Mouse (Mus musculus): ENCODE measurements around the gene Gm4301.
"Not testable (repeated sequence)": the region's sequence is repeated elsewhere in the genome, so short reads cannot be mapped to it uniquely, and the experiment has no call there.

Gm4301 gene

GRCm38 (mm10) chr10:100335376-100335775, at the start of gene Gm4301:
Gm4301 (plus strand) TSS chr10:100335676.
- in situ Hi-C loops (cut with MboI, MseI) = not testable (repeated sequence)

GRCm38 (mm10) chr10:100296105-100296504, 39.4 kb upstream of the Gm4301 start:
- in situ Hi-C loops (cut with MboI, MseI) = no loop called here

GRCm38 (mm10) chr10:100300106-100300505, 35.4 kb upstream of the Gm4301 start:
- in situ Hi-C loops (cut with MboI, MseI) = not testable (repeated sequence)

- in situ Hi-C loops (cut with MboI, MseI) = not testable (repeated sequence)
Measured at GRCm38 (mm10) chr10:100340536-100340935, 5.1 kb downstream of the Gm4301 start, which contains the start of gene Gm4302. Gm4302 (plus strand) TSS chr10:100340836.

- in situ Hi-C loops (cut with MboI, MseI) = not testable (repeated sequence)
Measured at GRCm38 (mm10) chr10:100345672-100346071, 10.2 kb downstream of the Gm4301 start, which contains the start of gene Gm4303. Gm4303 (plus strand) TSS chr10:100345972.

GRCm38 (mm10) chr10:100350793-100351192, 15.3 kb downstream of the Gm4301 start, which contains the start of gene Gm4305:
Gm4305 (plus strand) TSS chr10:100351093.
- in situ Hi-C loops (cut with MboI, MseI) = not testable (repeated sequence)

- in situ Hi-C loops (cut with MboI, MseI) = loop anchor here (5.0 kb wide), 1 partner anchor 35 kb away; no protein-coding TSS in a partner anchor
Measured at GRCm38 (mm10) chr10:100356841-100357240, 21.4 kb downstream of the Gm4301 start.

- in situ Hi-C loops (cut with MboI, MseI) = not testable (repeated sequence)
Measured at GRCm38 (mm10) chr10:100361038-100361437, 25.6 kb downstream of the Gm4301 start, which contains the start of gene Gm4307. Gm4307 (plus strand) TSS chr10:100361338.

- in situ Hi-C loops (cut with MboI, MseI) = not testable (repeated sequence)
Measured at GRCm38 (mm10) chr10:100382460-100382859, 47.0 kb downstream of the Gm4301 start, which contains the start of gene Gm4312. Gm4312 (minus strand) TSS chr10:100382560.

Data from regulatory T cell (primary cell).